Mouse (Mus musculus) frontal cortex, postnatal 25 days (tissue): ENCODE measurements around the gene Rhox2h.
"Not testable (repeated sequence)": the region's sequence is repeated elsewhere in the genome, so short reads cannot be mapped to it uniquely, and the experiment has no call there.

Experiments used
- DNase-seq, 2 experiments: peaks; one replicate each; pipeline ENCODE4 v3.0.0; 2022; ENCODE audit warnings: low spot score in 2 of 2

Gene Rhox2h

DNA sequence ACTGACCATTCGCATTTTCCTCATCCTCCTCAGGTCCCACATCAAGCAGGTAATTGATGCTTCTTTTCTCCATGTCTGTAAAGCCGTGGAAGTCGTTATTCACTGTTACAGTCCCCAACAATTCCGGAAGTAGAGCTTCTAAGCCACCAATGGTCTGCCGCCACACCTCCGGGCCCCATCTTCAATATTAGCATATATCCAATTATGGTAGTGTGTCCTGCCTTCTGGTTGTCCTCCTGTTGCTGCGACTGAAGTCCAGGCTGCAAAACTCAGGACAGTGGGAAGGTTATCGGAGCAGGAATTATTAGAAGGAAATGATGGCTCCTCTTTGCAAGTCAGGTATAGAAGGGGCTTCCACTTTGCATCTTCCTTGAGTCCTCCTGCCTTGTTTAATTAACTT lies at the start of gene Rhox2h:
Gene Rhox2h, minus strand, starts transcription at position 101 of the 400 bp plus-strand sequence.
- not testable (repeated sequence) for DNase-seq

DNA sequence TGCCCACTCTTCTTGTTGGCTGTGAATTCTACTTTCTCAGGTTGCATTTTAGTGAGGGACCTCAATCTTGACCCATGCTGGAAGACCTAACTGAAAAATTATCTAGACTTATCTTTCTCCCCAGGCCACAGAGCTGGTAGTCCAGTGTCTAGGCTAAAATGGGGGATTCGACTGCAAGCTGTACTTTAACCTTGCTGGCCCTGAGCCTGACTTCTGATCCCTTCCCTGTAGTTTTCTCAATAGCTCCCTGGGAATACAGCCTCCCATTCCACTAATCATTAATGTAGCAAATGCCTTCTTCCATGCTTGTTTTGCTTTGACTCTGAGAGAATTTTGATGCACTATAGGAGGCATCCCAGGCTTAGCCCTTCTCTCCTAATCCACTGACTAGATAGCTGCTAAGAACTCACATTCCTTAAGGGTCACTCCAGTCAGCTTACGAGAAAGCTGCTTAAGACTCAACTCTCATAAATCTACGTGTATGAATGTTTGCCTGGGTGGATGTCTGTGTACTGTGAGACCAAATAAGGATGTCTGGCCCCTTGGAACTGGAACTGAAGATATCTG lies 28.8 kb upstream of the Rhox2h start:
- DNase-seq = no peak

DNA sequence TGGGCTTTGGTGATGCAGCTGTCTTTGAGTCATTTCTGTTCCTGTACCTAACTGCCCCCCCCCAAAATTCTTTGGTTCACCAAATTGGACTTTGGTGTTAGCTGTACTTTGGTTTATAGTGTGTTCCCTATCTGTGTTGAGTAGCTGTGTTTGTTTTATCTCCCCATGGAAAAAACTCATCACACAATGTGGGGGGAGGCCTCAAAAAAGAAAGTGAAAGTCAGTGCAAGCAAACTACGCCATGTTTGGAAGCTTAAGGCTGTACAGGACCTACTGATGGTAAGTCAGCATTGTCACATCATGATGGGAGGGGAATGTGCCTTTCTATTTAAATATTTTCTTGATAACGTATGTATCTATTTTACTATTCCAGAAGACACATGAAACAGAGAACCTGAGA lies 19.2 kb upstream of the Rhox2h start:
- DNase-seq = no peak

DNA sequence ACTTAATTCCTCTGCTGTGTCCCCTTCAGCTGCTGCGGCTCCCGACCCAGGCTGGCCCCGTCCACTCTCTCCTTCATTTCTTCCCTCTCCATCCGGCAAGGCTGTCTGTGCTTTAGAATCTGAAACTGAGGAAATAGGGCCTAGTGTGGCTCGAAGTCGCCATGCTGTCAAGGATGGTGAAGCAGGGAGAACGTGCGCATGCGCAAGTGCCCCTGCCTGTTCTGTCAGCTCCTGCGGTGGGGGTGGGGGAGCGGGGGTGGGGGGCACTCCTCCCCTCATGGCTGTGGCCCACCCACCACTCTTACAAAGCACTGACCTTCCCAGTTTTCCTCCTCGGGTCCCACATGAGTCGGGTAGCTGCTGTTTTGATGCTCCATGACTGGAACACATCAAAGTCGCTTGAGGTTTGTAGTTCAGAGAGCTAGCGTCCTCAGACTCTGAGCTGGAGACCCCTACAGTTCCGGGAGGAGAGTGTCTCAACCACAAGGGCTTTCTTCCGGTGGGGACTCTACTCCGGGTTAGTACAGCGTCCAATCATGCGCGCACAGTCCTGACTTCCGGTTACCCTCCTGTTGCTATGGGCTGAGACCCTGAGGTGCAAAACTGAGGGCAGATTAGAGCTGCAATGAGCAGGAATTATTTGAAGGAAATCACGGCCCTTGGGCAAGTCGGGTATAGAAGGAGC lies 10.1 kb upstream of the Rhox2h start:
- DNase-seq = no peak

DNA sequence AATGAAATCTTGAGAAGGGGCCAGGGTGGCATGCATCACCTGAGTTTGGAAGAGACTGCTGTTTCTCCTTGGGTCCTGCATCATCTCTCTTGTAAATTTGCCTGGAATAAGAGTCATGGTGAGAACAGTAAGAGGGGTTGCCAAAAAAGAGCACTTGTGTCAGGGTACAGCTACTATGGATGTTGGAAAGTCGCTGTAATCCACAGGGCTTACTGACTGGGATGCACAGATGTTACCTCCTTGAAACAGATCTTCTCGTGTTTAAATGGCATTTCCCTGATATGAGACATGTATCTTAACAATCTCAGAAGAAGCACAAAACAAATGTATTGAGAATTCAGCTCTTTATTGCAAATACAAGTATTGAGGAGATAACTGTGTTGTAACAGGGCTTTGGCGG lies 4.4 kb downstream of the Rhox2h start, which contains the start of gene Rhox3h:
Gene Rhox3h, minus strand, starts transcription at position 101 of the 400 bp plus-strand sequence.
- not testable (repeated sequence) for DNase-seq

DNA sequence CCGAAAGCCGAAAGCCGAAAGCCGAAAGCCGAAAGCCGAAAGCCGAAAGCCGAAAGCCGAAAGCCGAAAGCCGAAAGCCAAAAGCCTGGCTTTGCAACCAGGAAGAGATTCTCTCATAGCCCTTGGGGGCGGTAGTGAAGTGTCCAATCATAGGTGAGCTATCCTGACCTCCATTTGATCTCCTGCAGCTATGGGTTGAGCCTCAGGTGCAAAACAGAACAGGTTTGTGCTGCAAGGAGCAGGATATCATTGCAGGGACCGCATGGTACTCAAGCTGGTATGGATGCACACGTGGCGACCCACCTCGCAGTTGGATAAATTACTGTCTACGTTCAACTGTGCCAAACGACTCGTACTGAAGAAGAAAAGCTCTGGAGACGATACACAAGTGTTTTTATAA lies 21.9 kb downstream of the Rhox2h start, which contains the start of gene Rhox4g:
Gene Rhox4g, minus strand, starts transcription at position 101 of the 400 bp plus-strand sequence.
- DNase-seq = not testable (repeated sequence)

DNA sequence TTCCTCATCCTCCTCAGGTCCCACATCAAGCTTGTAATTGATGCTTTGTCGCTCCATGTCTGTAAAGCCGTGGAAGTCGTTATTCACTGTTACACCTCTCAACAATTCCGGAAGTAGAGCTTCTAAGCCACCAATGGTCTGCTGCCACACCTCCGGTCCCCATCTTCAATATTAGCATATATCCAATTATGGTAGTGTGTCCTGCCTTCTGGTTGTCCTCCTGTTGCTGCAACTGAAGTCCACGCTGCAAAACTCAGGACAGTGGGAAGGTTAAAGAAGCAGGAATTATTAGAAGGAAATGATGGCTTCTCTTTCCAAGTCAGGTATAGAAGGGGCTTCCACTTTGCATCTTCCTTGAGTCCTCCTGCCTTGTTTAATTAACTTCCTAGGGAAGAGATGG lies 29.7 kb downstream of the Rhox2h start, which contains the start of gene Rhox2g:
Gene Rhox2g, minus strand, starts transcription at position 101 of the 400 bp plus-strand sequence.
- not testable (repeated sequence) for DNase-seq

DNA sequence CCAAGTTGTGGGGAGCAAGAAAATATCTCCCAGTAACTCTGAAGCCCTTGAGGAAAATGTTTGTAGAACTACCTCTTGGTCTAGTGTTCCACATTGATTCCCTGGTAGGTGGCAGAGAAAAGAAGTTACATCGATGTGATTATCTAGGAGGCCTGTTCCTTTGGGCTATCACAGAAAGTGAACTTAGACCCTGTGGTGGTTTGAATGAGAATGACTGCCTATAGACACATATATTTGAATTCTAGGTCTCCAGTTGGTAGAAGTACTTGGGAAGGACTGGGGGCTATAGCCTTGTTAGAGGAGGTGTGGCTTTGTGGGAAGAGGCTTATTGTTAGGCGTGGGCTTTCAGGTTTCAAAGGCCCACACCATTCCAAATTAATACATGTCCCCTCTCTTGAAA lies 44.6 kb downstream of the Rhox2h start, which contains the start of gene Rhox3g:
Gene Rhox3g, minus strand, starts transcription at position 101 of the 400 bp plus-strand sequence.
- not testable (repeated sequence) for DNase-seq
